Mouse (Mus musculus) cerebellum, adult 2 months (tissue): ENCODE data around the gene Ccdc91. TPM values are rescaled to one million over a fixed set of nuclear protein-coding genes. Genes with fewer than 3 reads are reported as not detected.

ENCODE experiments used
- DNase-seq, 2 experiments: peaks; one replicate each; pipeline ENCODE4 v3.0.0; 2021
- H3K27ac ChIP-seq: fragments of 200-500 bp; 2 replicates; pipeline ENCODE4 v1.5.1; 2012; ENCODE audit warnings: low read length, control low read depth, inconsistent platforms; ENCODE audit not compliant: insufficient read depth
- H3K27me3 ChIP-seq: fragments of 200-500 bp; 2 replicates; pipeline ENCODE4 v1.6.1; 2012; ENCODE audit warnings: inconsistent platforms, mild to moderate bottlenecking, low read length, moderate library complexity; ENCODE audit not compliant: control insufficient read depth, insufficient read depth
- H3K4me1 ChIP-seq: fragments of 200-500 bp; 2 replicates; pipeline ENCODE4 v1.6.1; 2011; ENCODE audit warnings: low read length; ENCODE audit not compliant: control insufficient read depth, insufficient read depth
- H3K4me3 ChIP-seq: fragments of 200-500 bp; replicated peaks from 2 replicates; pipeline ENCODE3; 2011; ENCODE audit warnings: mild to moderate bottlenecking, low read depth, low read length, control low read depth; ENCODE audit not compliant: insufficient read depth
- CTCF ChIP-seq: fragments of 200-500 bp; IDR thresholded peaks from 2 replicates; pipeline ENCODE4 v1.5.1; 2011; ENCODE audit warnings: low read depth, mild to moderate bottlenecking, control low read depth, low read length, moderate library complexity, borderline replicate concordance; ENCODE audit not compliant: insufficient read depth
- POLR2A ChIP-seq: fragments of 200-500 bp; IDR thresholded peaks from 2 replicates; pipeline ENCODE4 v1.6.1; 2011; ENCODE audit warnings: low read length, control low read depth, borderline replicate concordance; ENCODE audit not compliant: insufficient read depth
- WGBS: fragments of 180-500 bp; shearing (Covaris S2); methylation state at CpG from one replicate; pipeline ENCODE4 v1.1.7; 2018; 5-methylcytosine and 5-hydroxymethylcytosine counted together
- polyA plus RNA-seq: library from polyadenylated mRNA; depleted of rRNA; stranded (reverse); fragments of >200 nt; gene quantifications from 2 replicates; pipeline ENCODE4 v1.2.3, GENCODE M21; 2012

The Ccdc91 gene
- polyA plus RNA-seq, 1 experiment: 47.4 TPM

- Histone ChIP-seq H3K4me3 (no peak overlapping the region), H3K27me3 (no peaks in the 10 kb centered on the region), H3K27ac (no peak overlapping the region), H3K4me1 (no peaks in the 10 kb centered on the region)
- TF ChIP-seq CTCF (no peak), POLR2A (no peak)
- WGBS: 86% methylated on average over 4 of the region's 4 CpGs
- DNase-seq: no peak
Measured at GRCm38 (mm10) chr6:147492551-147492950, 16.9 kb downstream of the Ccdc91 start.

DNA sequence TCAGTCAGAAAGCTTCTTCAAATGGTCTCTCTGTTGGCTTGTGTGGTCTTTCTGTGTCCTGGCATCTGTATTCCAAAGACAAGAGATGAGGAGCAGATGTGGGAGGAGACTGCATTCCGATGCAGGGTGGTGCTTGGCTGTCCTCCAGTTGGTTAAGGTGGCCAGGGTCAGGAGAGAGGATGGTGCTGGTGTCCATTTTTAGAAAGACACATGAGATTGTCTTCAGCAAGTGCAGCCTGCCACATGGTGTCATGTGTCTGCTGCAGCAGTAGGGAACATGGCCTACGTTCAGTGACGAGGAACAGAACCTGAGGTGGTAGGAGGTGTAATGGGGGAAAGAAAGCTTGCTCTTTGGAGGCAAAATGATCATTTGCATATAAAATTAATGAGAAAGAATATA is 25.8 kb downstream of the Ccdc91 start:
- H3K4me3 ChIP-seq: no peak overlapping the region
- H3K27ac ChIP-seq: no peak overlapping the region
- no peak for DNase-seq
- no peaks in the 10 kb centered on the region; the same call in 1 of the 2 replicates for H3K4me1 ChIP-seq
- no peak for TF ChIP-seq POLR2A
- no peak for TF ChIP-seq CTCF
- H3K27me3 ChIP-seq: no peaks in the 10 kb centered on the region
- 67% methylated on average over 3 of the region's 3 CpGs for WGBS

DNA sequence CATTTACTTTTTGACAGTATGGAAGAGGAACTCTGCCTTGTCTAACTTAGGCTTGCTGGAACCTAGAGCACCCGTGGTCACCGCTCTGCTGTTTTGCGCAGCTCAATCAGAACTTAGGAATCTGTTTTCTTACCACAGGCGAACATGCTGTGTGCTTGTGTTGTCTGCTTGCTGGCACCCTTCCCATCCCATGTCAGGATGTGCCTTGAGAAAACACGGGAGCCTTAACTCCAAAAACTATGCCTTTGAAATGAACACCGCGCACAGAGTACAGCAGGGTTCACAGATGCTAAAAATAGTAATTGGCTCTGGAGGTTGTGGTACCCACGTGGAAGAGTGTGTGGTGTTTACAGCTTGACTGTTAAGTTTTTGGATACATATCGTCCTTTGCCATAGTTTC is 30.4 kb downstream of the Ccdc91 start:
- 44% methylated on average over 9 of the region's 9 CpGs for WGBS
- H3K4me3 ChIP-seq: no peak overlapping the region
- no peak for DNase-seq
- TF ChIP-seq POLR2A: no peak
- TF ChIP-seq CTCF: no peak
- no peak overlapping the region for H3K27ac ChIP-seq
- H3K4me1 ChIP-seq: no peaks in the 10 kb centered on the region; the same call in 1 of the 2 replicates
- no peaks in the 10 kb centered on the region for H3K27me3 ChIP-seq

GRCm38 (mm10) chr6:147506496-147506895 is 30.9 kb downstream of the Ccdc91 start:
- no peak overlapping the region for H3K4me3 ChIP-seq
- 89% methylated on average over 10 of the region's 10 CpGs for WGBS
- no peak for DNase-seq

GRCm38 (mm10) chr6:147507186-147507585 is 31.6 kb downstream of the Ccdc91 start:
- no peaks in the 10 kb centered on the region; the same call in 1 of the 2 replicates for H3K4me1 ChIP-seq
- H3K27ac ChIP-seq: no peak overlapping the region
- H3K4me3 ChIP-seq: no peak overlapping the region
- WGBS: 85% methylated on average over 6 of the region's 6 CpGs
- DNase-seq: no peak
- H3K27me3 ChIP-seq: no peaks in the 10 kb centered on the region
- no peak for TF ChIP-seq POLR2A
- TF ChIP-seq CTCF: no peak

More at GRCm38 (mm10) chr6:147506496-147506895, 30.9 kb downstream of the Ccdc91 start:
- Histone ChIP-seq H3K27ac (no peak overlapping the region), H3K4me1 (no peaks in the 10 kb centered on the region; the same call in 1 of the 2 replicates), H3K27me3 (no peaks in the 10 kb centered on the region)
- TF ChIP-seq POLR2A (no peak), CTCF (no peak)

DNA sequence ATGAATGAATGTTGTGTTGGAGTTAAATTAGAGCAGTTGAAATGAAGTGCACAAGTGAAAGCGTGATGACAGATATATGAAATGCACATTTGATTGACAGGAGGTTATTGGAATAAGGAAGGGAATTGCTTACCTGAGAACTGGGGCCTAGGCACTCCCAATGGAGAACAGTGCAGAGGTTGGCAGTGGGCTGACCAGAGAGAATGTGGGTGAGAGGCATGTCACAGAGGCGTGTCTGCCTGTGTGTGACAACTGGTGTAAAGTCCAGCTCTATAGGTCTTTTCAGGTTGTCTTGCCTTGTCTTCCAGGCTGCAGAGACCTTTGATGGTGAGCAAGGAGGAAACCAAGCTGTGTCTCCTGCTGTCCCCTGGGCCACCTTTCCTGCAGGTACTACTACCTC is 34.9 kb downstream of the Ccdc91 start:
- H3K27ac ChIP-seq: no peak overlapping the region
- no peaks in the 10 kb centered on the region for H3K27me3 ChIP-seq
- WGBS: 94% methylated on average over 2 of the region's 2 CpGs
- H3K4me1 ChIP-seq: no peaks in the 10 kb centered on the region; the same call in 1 of the 2 replicates
- H3K4me3 ChIP-seq: no peak overlapping the region
- DNase-seq: no peak
- TF ChIP-seq CTCF (no peak), POLR2A (no peak)

DNA sequence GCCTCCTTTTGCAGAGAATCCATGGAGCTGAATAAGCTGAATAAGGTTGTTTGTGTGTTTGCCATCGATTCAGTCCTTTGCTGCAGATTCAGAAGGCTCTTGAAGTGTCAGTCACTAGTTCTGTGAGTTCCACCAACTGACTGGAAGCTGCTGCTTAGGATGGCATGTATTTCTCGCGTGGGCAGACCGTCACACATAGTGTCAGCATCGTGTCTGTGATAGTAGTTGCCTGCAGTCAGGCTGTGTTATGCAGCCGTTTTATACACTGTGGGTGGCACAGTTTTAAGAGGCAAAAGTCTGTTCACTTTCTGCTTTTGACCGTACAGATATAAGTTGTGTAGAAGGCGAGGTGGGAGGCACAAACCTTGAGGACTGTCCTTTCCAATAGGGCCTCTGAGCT is 42.3 kb downstream of the Ccdc91 start:
- Histone ChIP-seq H3K4me1 (no peaks in the 10 kb centered on the region), H3K27ac (no peak overlapping the region), H3K27me3 (no peaks in the 10 kb centered on the region), H3K4me3 (no peak overlapping the region)
- TF ChIP-seq CTCF (no peak), POLR2A (no peak)
- DNase-seq: no peak
- 80% methylated on average over 8 of the region's 8 CpGs for WGBS

DNA sequence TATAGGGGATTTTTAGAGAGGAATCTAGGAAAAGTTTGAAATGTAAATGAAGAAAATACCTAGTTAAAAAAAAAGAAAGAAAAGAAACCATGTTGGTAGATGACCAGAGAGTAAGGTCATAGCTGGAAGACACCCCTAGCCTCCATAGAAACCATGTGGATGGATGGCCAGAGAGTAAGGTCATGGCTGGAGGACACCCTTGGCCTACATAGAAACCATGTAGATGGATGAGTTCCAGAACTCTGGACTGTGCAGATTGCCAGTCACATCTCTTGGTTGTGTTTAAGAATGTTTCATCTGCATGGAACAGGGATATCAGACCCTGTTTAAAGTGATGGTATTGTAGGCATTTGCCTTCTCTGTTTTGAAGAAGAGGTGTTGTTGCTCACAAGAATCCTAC is 49.6 kb downstream of the Ccdc91 start:
- DNase-seq: no peak
- H3K27ac ChIP-seq: no peak overlapping the region
- H3K27me3 ChIP-seq: no peaks in the 10 kb centered on the region
- no peaks in the 10 kb centered on the region for H3K4me1 ChIP-seq
- no peak for TF ChIP-seq POLR2A
- no peak for TF ChIP-seq CTCF
- no peak overlapping the region for H3K4me3 ChIP-seq

DNA sequence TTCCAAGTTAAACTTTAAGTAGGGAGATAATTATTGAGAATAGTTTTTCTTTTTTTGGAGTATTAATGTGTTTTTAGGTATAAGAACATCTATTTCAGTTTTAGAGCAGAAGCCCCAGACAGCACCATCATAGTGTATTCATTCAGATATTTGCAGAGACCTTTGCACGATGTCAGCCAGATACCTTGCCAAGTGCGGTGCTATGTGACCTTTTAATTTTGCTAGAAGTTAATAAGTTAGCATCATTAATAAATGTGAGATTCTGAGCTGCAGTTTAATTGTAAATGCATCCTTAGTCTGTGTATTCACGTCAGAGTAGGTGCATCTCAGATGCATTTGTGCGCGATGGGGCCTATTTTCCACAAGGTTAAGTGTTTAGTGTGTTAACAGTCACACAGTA is 59.3 kb downstream of the Ccdc91 start:
- TF ChIP-seq POLR2A (no peak), CTCF (no peak)
- DNase-seq: no peak
- peaks cover 3% of the 10 kb centered on the region; the same call in 1 of the 2 replicates for H3K4me1 ChIP-seq
- H3K27me3 ChIP-seq: no peaks in the 10 kb centered on the region
- H3K27ac ChIP-seq: no peak overlapping the region
- WGBS: 93% methylated on average over 5 of the region's 5 CpGs
- no peak overlapping the region for H3K4me3 ChIP-seq
